Mouse (Mus musculus) limb, embryonic 14.5 days (tissue): ENCODE results near the gene Gm10840. TPM values are rescaled to one million over a fixed set of nuclear protein-coding genes. Genes with fewer than 3 reads are reported as not detected.

Experiments used
- ATAC-seq: fragments of 200-750 bp; cut with Nextera tagmentation; 2 replicates; pipeline ENCODE4 v1.8.0; 2017; ENCODE audit warnings: low read depth, moderate number of reproducible peaks, moderate TSS enrichment; ENCODE audit not compliant: low FRiP score
- DNase-seq: peaks from one replicate; pipeline ENCODE4 v3.0.0-alpha.2; 2015; ENCODE audit warnings: low spot score
- H3K27ac ChIP-seq: fragments of 300-500 bp; sonication (generic); replicated peaks from 2 replicates; pipeline ENCODE4 v1.5.1; 2014; ENCODE audit warnings: low read depth, mild to moderate bottlenecking, low read length, moderate library complexity, mixed read lengths
- H3K27me3 ChIP-seq: fragments of 300-500 bp; sonication (generic); 2 replicates; pipeline ENCODE4 v1.6.1; 2014; ENCODE audit warnings: low read length, mixed read lengths; ENCODE audit not compliant: control insufficient read depth, insufficient read depth
- H3K36me3 ChIP-seq: fragments of 300-500 bp; sonication (generic); 2 replicates; pipeline ENCODE4 v1.6.1; 2014; ENCODE audit warnings: mild to moderate bottlenecking, low read length, moderate library complexity, mixed read lengths; ENCODE audit not compliant: control insufficient read depth, insufficient read depth
- H3K4me1 ChIP-seq: fragments of 300-500 bp; sonication (generic); 2 replicates; pipeline ENCODE4 v1.6.1; 2014; ENCODE audit warnings: antibody characterized with exemption, low read length, mixed read lengths; ENCODE audit not compliant: control insufficient read depth, insufficient read depth
- H3K4me2 ChIP-seq: fragments of 300-500 bp; sonication (generic); replicated peaks from 2 replicates; pipeline ENCODE4 v1.6.1; 2014; ENCODE audit warnings: low read depth, mild to moderate bottlenecking, low read length, moderate library complexity; ENCODE audit not compliant: severe bottlenecking
- H3K4me3 ChIP-seq: fragments of 300-500 bp; sonication (generic); replicated peaks from 2 replicates; pipeline ENCODE4 v1.5.1; 2014; ENCODE audit warnings: low read length
- H3K9ac ChIP-seq: fragments of 300-500 bp; sonication (generic); 2 replicates; pipeline ENCODE4 v1.6.1; 2014; ENCODE audit warnings: mild to moderate bottlenecking, low read depth, low read length, moderate library complexity; ENCODE audit not compliant: severe bottlenecking
- H3K9me3 ChIP-seq: fragments of 300-500 bp; sonication (generic); 2 replicates; pipeline ENCODE4 v1.6.1; 2016; ENCODE audit warnings: low read length; ENCODE audit not compliant: control insufficient read depth
- POLR2A ChIP-seq: fragments of 200-500 bp; IDR thresholded peaks from 2 replicates; pipeline ENCODE4 v1.8.0; 2012; ENCODE audit warnings: inconsistent platforms, mild to moderate bottlenecking, moderate library complexity, borderline replicate concordance; ENCODE audit not compliant: insufficient read depth, insufficient read length; ENCODE audit errors: extremely low read depth
- WGBS: fragments of 180-500 bp; shearing (Covaris S2); extraction: QIAGEN DNeasy Blood & Tissue Kit; methylation state at CpG from one replicate; pipeline ENCODE4 v1.1.7; 2014; 5-methylcytosine and 5-hydroxymethylcytosine counted together
- polyA plus RNA-seq, 2 experiments: library from polyadenylated mRNA; depleted of rRNA in 1 of 2; stranded (reverse) in 1 of 2; unstranded in 1 of 2; fragments of >200 nt; fragmentation: Nextera tagmentation in 1 of 2; extraction: Ambion mirVana in 1 of 2; gene quantifications; 2 replicates each; pipeline versions ENCODE4 v1.2.1 to v1.2.3; 2012 to 2014

The Gm10840 gene
- polyA plus RNA-seq (2012; rRNA removed) (not detected in 2 replicates), polyA plus RNA-seq (2014; fragmentation: Nextera tagmentation; extraction: Ambion mirVana) (not detected in 2 replicates)

DNA sequence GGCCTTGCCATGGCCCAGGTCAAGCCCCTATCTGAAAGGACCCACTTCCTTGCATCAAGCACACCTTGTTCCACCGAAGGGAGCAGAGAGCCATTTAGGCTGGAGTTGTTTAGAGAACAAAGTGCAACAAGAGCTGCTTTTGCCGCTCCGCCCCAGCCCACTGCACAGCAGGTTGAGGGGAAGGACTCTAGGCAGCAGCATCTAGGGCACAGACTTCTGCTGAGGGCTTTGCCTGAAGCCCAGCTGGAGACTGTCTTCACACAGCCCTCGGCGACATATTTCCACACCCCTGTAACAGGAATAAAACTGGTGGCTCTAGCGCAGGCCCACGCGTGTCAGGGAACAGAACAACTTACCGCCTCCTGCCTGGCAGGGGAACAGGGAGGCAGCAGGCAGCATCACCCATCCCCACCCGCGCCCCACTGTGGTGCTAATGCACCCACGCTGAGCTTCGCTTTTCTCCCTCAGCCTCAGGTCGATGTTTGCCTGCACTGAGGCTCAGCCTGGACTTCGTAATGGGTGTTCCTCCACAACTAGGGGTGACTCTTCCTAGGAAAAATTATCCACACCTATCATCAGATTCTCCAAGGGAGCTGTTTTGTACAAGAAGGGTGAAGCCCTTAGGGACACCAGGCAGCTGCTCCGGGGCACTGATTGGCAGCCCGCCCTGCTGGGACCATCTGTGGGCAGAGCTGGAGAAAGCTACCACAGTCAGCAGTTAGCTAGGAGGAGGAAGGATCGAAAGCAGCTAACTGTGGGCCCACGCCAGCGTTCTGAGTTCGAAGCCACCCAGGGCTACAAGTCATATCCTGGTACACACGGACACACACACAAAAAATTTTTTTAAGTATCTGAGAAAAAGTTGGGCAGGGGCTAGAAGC is at the start of gene Gm10840, which contains the start of gene Limd2:
Gm10840 (plus strand) TSS at position 10 of the 881 bp plus-strand sequence.
Limd2 (minus strand) TSS at position 20 of the 881 bp plus-strand sequence.
- WGBS: 25% methylated on average over 20 of the region's 22 CpGs
- H3K9me3 ChIP-seq: no peaks in the 10 kb centered on the region
- H3K27me3 ChIP-seq: no peaks in the 10 kb centered on the region
- H3K4me2 ChIP-seq: peak within 1 kb of the TSS; percentile 62
- peaks cover 21% of the 10 kb centered on the region for H3K4me1 ChIP-seq
- peak within 1 kb of the TSS; percentile 95 for H3K27ac ChIP-seq
- TF ChIP-seq POLR2A: no peak
- peak within 1 kb of the TSS; percentile 95 for H3K9ac ChIP-seq
- DNase-seq: peak; percentile 48
- ATAC-seq: peak; percentile 27
- H3K4me3 ChIP-seq: peak within 1 kb of the TSS; percentile 83
- peaks cover 56% of the 10 kb centered on the region for H3K36me3 ChIP-seq

DNA sequence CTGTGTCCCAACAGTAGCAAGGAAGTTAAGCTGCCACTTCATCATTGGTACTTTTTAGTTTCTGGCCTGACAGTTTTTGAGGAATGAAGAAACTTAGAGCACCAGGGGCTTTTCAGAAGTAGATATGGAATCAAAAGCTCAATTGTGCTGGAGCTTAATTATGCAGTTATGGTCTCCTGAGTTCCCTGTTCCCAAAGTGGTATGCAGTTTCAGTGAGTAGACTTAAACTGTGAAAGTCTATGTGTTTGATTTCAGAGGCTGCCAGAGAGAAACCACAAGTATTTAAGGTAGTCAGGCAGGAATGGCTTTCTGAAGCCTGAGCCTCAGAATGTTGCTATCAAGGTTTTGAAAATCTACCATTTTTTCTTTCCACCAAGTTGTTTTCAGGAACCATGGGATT is 49.0 kb upstream of the Gm10840 start:
- no peak for TF ChIP-seq POLR2A
- H3K4me1 ChIP-seq: no peaks in the 10 kb centered on the region

DNA sequence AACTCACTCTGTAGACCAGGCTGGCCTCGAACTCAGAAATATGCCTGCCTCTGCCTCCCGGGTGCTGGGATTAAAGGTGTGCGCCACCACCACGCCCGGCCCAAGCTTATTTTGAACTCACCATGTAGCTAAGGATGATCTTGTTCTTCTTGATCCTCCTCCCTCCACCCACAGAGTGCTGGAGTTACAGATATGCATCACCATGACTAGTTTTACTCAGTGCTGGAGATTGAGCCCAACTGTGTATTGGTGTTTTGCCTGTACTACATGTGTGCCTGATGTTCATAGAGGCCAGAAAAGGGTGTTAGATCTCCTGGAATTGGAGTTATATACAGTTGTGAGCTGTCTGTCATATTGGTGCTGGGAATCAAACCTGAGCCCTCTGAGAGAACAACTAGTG is 38.4 kb upstream of the Gm10840 start:
- H3K9ac ChIP-seq: no peak overlapping the region
- no peaks in the 10 kb centered on the region for H3K27me3 ChIP-seq
- H3K4me2 ChIP-seq: no peak overlapping the region
- ATAC-seq (no peak), DNase-seq (no peak)
- H3K4me3 ChIP-seq: no peak overlapping the region
- H3K9me3 ChIP-seq: no peaks in the 10 kb centered on the region
- peaks cover 80% of the 10 kb centered on the region for H3K36me3 ChIP-seq
- H3K4me1 ChIP-seq: no peaks in the 10 kb centered on the region
- TF ChIP-seq POLR2A: no peak
- WGBS: 93% methylated on average over 5 of the region's 5 CpGs
- H3K27ac ChIP-seq: no peak overlapping the region

More for the DNA sequence above, 49.0 kb upstream of the Gm10840 start:
- H3K36me3 ChIP-seq: peaks cover 37% of the 10 kb centered on the region
- H3K9me3 ChIP-seq: no peaks in the 10 kb centered on the region
- 0 out of 2 replicates have a peak overlapping the region, but pooled peaks have one; percentile 5 for H3K27ac ChIP-seq
- H3K4me2 ChIP-seq: no peak overlapping the region
- DNase-seq (no peak), ATAC-seq (no peak)
- no peak overlapping the region for H3K4me3 ChIP-seq
- no peaks in the 10 kb centered on the region for H3K27me3 ChIP-seq
- no peak overlapping the region for H3K9ac ChIP-seq

DNA sequence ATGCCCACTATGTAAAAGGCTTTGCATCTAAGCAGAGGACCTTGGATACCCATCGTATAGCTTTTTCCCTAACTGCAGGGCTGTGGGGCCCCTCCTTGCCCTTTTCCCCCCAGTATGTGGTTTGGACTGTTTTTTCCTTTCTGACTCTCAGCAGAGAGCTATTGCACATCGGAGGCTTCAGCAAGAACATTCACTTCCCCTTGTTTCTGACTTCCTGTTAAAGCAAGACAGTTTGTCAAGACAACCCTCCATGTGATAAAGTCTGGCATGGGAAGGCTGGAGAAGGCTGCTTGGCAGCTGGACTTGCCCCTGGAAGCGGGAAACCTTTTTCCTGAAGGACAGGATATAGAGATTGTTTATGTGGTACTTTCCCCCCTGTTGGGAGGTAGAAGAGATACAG is 37.9 kb upstream of the Gm10840 start:
- no peak overlapping the region for H3K9ac ChIP-seq
- 77% methylated on average over 3 of the region's 3 CpGs for WGBS
- no peak for ATAC-seq

DNA sequence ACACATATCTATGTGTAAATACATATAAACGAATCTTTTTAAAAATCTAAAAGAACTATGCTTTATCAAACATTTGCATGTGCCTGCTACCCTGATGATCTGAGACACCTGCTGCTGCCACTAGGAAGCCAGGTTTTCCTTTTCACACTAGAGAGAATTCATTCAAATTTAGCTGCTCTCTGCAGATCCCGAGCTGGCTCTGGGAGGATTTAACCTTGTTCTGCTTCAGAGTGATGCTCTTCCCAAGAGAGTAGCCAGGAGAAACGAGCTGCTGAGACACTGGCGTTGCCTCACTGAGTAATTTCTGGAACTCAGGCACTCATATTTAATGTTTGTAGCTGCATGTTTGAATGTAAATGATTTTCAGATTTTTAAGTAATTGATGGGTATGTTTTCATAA is 35.9 kb upstream of the Gm10840 start:
- Histone ChIP-seq H3K4me3 (no peak overlapping the region), H3K9me3 (no peaks in the 10 kb centered on the region), H3K4me2 (no peak overlapping the region), H3K4me1 (no peaks in the 10 kb centered on the region), H3K27ac (no peak overlapping the region), H3K36me3 (peaks cover 71% of the 10 kb centered on the region), H3K27me3 (no peaks in the 10 kb centered on the region), H3K9ac (no peak overlapping the region)
- no peak for DNase-seq
- no peak for ATAC-seq
- no peak for TF ChIP-seq POLR2A
- 78% methylated on average over 4 of the region's 4 CpGs for WGBS

More for the DNA sequence above, 37.9 kb upstream of the Gm10840 start:
- Histone ChIP-seq H3K36me3 (peaks cover 75% of the 10 kb centered on the region), H3K27me3 (no peaks in the 10 kb centered on the region), H3K9me3 (no peaks in the 10 kb centered on the region), H3K4me1 (no peaks in the 10 kb centered on the region), H3K27ac (no peak overlapping the region), H3K4me3 (no peak overlapping the region), H3K4me2 (no peak overlapping the region)
- no peak for DNase-seq
- no peak for TF ChIP-seq POLR2A
